Mouse (Mus musculus) liver, embryonic 12.5 days (tissue): ENCODE results near the gene Tyms. TPM values are rescaled to one million over a fixed set of nuclear protein-coding genes. Genes with fewer than 3 reads are reported as not detected.
A peak's percentile ranks its signal among the peaks of the same experiment; 100 is the strongest.
"Not testable (repeated sequence)": the region's sequence is repeated elsewhere in the genome, so short reads cannot be mapped to it uniquely, and the experiment has no call there.

Experiments used
- ATAC-seq: fragments of 200-750 bp; cut with Nextera tagmentation; 2 replicates; pipeline ENCODE4 v1.8.0; 2017; ENCODE audit warnings: moderate number of reproducible peaks, mild to moderate bottlenecking, moderate library complexity
- H3K27ac ChIP-seq: fragments of 300-500 bp; sonication (generic); 2 replicates; pipeline ENCODE4 v1.5.1; 2016; ENCODE audit warnings: mild to moderate bottlenecking
- H3K27me3 ChIP-seq: fragments of 300-500 bp; sonication (generic); replicated peaks from 2 replicates; pipeline ENCODE4 v1.6.1; 2016; ENCODE audit warnings: mild to moderate bottlenecking, moderate library complexity
- H3K36me3 ChIP-seq: fragments of 300-500 bp; sonication (generic); 2 replicates; pipeline ENCODE4 v1.6.1; 2016; ENCODE audit warnings: mild to moderate bottlenecking, moderate library complexity
- H3K4me1 ChIP-seq: fragments of 300-500 bp; sonication (generic); 2 replicates; pipeline ENCODE4 v1.6.1; 2016
- H3K4me2 ChIP-seq: fragments of 300-500 bp; sonication (generic); 2 replicates; pipeline ENCODE4 v1.6.1; 2016; ENCODE audit warnings: mild to moderate bottlenecking, moderate library complexity
- H3K4me3 ChIP-seq: fragments of 300-500 bp; sonication (generic); 2 replicates; pipeline ENCODE4 v1.5.1; 2016; ENCODE audit warnings: mild to moderate bottlenecking, moderate library complexity
- H3K9ac ChIP-seq: fragments of 300-500 bp; sonication (generic); 2 replicates; pipeline ENCODE4 v1.6.1; 2016; ENCODE audit warnings: mild to moderate bottlenecking, moderate library complexity
- H3K9me3 ChIP-seq: fragments of 300-500 bp; sonication (generic); replicated peaks from 2 replicates; pipeline ENCODE4 v1.6.1; 2016; ENCODE audit warnings: mild to moderate bottlenecking, moderate library complexity
- WGBS: fragments of 180-500 bp; shearing (Covaris S2); methylation state at CpG from one replicate; pipeline ENCODE4 v1.1.7; 2016; ENCODE audit not compliant: insufficient replicate concordance; 5-methylcytosine and 5-hydroxymethylcytosine counted together
- polyA plus RNA-seq: library from polyadenylated mRNA; unstranded; fragments of >200 nt; fragmentation: Nextera tagmentation; extraction: Ambion mirVana; gene quantifications from 2 replicates; pipeline ENCODE4 v1.2.1, GENCODE M21; 2016

Tyms gene
- polyA plus RNA-seq, 1 experiment from 2014 or later = 289 TPM

DNA sequence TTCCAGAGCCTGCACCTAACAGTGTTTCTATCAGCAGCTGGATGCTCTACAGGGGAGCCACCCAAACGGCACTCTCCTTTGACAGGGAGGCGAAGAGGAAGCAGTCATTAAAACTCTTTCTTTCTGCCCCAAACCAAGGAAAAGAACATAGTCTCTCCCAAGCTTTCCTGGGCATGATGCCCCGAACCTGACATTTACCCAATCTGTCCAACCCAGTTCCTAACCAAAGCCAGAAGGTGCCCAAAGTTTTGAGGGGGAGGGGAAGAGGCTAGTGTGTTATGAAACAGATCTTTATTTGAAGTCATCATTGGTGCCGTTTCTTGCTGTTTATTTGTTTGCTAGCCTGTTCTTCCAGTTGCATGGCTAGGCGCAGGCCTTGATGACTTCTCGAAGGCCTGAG is 22.3 kb upstream of the Tyms start:
- no peaks in the 10 kb centered on the region for H3K36me3 ChIP-seq
- 0 out of 2 replicates have a peak, but pooled peaks cover 6% of the 10 kb centered on the region for H3K9me3 ChIP-seq
- WGBS = 51% methylated on average over 6 of the region's 6 CpGs
- no peak overlapping the region for H3K9ac ChIP-seq
- ATAC-seq = no peak
- H3K27me3 ChIP-seq = no peaks in the 10 kb centered on the region
- no peak overlapping the region for H3K4me2 ChIP-seq
- H3K4me3 ChIP-seq = no peak overlapping the region
- H3K27ac ChIP-seq = no peak overlapping the region
- no peaks in the 10 kb centered on the region for H3K4me1 ChIP-seq

DNA sequence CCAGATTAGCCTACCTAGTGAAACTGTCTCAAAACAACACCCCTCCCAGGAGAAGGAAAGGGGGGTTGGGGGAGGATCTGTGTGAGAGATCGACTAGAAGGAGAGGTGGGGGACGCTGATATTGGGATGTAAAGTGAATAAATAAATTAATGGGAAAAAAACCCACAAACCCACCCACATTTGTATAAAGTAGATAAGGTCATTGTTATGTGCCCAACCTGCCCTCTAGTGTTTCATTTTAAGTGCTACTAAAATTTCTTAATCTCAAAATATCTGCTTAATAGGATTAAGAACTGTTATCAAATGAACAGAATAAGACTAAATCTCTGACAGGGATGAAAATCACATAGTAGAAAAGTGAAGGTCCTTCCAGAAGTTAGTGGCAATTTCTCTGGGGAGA is 21.0 kb upstream of the Tyms start:
- Histone ChIP-seq H3K36me3 (no peaks in the 10 kb centered on the region), H3K4me3 (no peak overlapping the region), H3K9ac (no peak overlapping the region), H3K4me2 (no peak overlapping the region), H3K27ac (no peak overlapping the region), H3K27me3 (no peaks in the 10 kb centered on the region), H3K4me1 (no peaks in the 10 kb centered on the region), H3K9me3 (no peaks in the 10 kb centered on the region)
- ATAC-seq = no peak
- WGBS = 46% methylated on average over 2 of the region's 2 CpGs

DNA sequence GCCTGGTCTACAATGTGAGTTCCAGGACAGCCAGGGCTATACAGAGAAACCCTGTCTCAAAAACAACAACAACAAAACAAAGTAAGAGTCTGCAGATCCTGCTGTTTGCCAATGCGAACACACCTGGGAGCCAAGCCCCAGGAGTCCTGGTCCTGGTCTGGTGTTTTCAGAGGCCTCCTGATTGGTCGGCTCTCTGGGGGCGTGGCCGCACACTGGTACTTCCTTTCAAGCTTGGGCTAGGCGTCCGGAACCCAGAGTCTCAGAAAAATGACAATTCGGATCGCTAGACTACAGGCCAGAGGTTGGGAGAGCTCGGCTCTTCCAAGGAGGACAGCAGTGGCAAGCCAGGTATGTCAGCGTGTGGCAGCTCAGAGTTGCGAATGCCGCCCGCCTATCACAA is 19.3 kb upstream of the Tyms start:
- Histone ChIP-seq H3K4me2 (peak overlapping the region; percentile 45), H3K4me1 (no peaks in the 10 kb centered on the region), H3K9me3 (no peaks in the 10 kb centered on the region), H3K27me3 (no peaks in the 10 kb centered on the region), H3K27ac (no peak overlapping the region), H3K9ac (no peak overlapping the region), H3K4me3 (peak overlapping the region; percentile 17; the same call in 1 of the 2 replicates), H3K36me3 (no peaks in the 10 kb centered on the region)
- WGBS = 44% methylated on average over 13 of the region's 13 CpGs
- ATAC-seq = no peak

DNA sequence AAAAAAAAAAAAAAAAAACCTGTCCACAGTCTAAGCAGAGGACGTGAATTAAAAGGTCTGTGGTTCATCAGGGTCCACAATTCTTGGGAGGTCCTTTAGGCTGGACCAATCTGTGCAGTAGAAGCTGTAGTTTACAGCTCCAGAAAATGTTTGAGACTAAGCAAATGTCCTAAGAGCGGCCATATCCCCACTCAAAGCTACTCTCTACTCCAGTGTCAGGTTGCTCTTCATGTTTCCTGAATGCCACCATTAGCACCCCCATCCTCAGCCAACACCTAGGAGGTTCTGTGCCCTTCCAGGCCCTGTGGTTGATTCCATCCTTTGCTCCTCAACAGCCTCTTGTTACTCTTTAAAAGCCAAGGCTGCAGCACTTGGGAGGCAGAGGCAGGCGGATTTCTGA is 1.0 kb downstream of the Tyms start:
- WGBS = 28% methylated on average over 3 of the region's 3 CpGs
- no peaks in the 10 kb centered on the region for H3K9me3 ChIP-seq
- peaks cover 21% of the 10 kb centered on the region for H3K4me1 ChIP-seq
- H3K27me3 ChIP-seq = no peaks in the 10 kb centered on the region
- H3K9ac ChIP-seq = peak overlapping the region; percentile 91
- peak; percentile 24; the same call in 1 of the 2 replicates for ATAC-seq
- peak overlapping the region; percentile 76 for H3K4me2 ChIP-seq
- peak overlapping the region; percentile 46; the same call in 1 of the 2 replicates for H3K27ac ChIP-seq
- H3K4me3 ChIP-seq = peak overlapping the region; percentile 89
- H3K36me3 ChIP-seq = peaks cover 47% of the 10 kb centered on the region

DNA sequence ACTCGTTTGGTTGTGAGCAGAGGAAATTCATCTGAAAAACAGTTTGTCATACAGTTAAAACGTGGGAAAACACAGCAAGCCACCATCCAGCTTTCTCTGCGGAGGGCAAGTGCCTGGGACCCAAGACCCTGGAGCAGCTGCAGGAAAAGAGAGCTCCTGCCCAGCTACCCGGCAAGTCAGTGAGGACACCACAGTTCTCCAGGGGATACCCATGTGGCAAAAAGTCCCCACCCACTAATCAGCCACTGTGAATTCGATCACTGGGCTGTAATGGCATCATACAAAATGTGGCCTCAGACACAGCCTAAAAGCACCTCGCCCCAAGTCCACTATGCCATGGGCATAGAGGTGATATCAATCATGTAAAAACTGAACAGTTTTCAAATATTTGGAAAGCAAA is 1.7 kb downstream of the Tyms start:
- ATAC-seq = no peak

DNA sequence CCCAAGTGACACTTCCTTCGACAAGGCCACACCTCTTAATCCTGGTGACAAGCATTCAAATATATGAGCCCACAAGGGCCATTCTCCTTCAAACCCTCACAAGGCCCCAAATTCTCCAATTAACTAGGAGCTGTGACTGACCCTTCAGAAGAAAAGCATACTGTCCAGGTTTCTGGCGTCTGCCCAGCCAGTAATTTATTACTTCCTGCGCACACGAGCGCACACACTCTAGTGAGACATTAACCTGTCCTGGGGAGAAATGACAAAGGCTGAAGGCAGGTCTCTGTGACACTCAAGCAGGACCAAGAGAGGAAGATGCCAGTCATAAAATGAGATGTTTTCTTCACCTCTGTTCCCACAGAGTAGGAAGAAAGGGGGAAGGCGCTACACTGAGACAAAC is 5.7 kb downstream of the Tyms start:
- H3K4me2 ChIP-seq = no peak overlapping the region
- H3K4me1 ChIP-seq = peaks cover 15% of the 10 kb centered on the region
- WGBS = 77% methylated on average over 6 of the region's 6 CpGs
- no peak overlapping the region for H3K27ac ChIP-seq
- no peak overlapping the region for H3K9ac ChIP-seq
- peaks cover 91% of the 10 kb centered on the region for H3K36me3 ChIP-seq
- no peaks in the 10 kb centered on the region for H3K9me3 ChIP-seq
- H3K27me3 ChIP-seq = no peaks in the 10 kb centered on the region
- ATAC-seq = no peak
- H3K4me3 ChIP-seq = no peak overlapping the region

More for the DNA sequence above, 1.7 kb downstream of the Tyms start:
- WGBS = 64% methylated on average over 6 of the region's 6 CpGs
- peak overlapping the region; percentile 76 for H3K4me2 ChIP-seq
- H3K27me3 ChIP-seq = no peaks in the 10 kb centered on the region
- H3K36me3 ChIP-seq = peaks cover 54% of the 10 kb centered on the region
- H3K4me3 ChIP-seq = peak overlapping the region; percentile 89
- peaks cover 21% of the 10 kb centered on the region for H3K4me1 ChIP-seq
- H3K27ac ChIP-seq = no peak overlapping the region
- H3K9me3 ChIP-seq = no peaks in the 10 kb centered on the region
- H3K9ac ChIP-seq = peak overlapping the region; percentile 91

DNA sequence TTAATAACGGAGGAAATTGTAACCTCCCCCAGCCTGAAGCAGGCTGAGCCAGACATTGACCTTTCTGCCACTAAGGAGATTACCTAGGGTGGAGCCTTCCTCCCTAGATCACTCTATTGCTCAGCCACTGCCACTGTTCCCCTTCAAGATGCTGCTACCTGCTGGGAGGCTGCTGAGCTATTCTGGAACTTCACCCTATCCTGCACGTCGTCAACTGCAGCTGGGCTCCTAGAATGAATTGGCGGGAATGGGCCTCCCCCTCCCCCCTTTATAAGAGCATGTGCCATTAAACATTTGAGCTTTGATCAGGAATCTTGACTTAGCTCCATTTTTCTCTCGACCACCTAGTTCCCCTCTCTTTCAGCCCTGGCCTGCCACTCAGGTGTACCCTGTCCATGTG is 13.8 kb downstream of the Tyms start:
- not testable (repeated sequence) for H3K9ac ChIP-seq, H3K4me2 ChIP-seq, ATAC-seq, H3K9me3 ChIP-seq, H3K27ac ChIP-seq, H3K4me3 ChIP-seq, H3K4me1 ChIP-seq, H3K27me3 ChIP-seq
- peaks cover 60% of the 10 kb centered on the region for H3K36me3 ChIP-seq
- WGBS = 74% methylated on average over 5 of the region's 5 CpGs

DNA sequence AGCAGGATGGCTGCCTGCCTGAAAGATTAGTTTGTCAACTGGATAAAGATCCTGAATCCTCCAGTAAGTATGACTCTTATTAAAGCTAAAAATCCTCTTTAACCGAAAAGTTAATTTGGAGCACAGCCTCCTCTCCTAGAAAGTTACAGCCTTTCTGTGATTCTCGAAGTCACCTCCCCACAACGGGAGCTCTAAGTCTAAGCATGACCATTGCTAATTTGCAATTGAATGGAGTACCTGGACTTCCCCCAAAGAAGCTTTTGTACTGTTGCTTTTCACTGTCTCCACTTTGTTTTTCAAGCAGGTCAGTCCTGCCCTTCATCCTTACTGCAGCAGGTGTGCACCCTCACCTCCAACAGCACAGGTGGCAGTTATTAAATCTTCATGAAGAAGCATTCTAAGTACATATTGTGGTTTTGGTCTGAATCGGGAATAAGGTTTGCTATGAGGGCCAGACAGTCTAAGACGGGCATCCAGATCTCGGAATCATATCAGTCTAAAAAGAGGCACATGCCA is 15.1 kb downstream of the Tyms start:
- Histone ChIP-seq H3K9me3 (no peaks in the 10 kb centered on the region), H3K36me3 (peaks cover 47% of the 10 kb centered on the region), H3K27ac (no peak overlapping the region), H3K9ac (no peak overlapping the region), H3K27me3 (no peaks in the 10 kb centered on the region), H3K4me1 (no peaks in the 10 kb centered on the region), H3K4me3 (no peak overlapping the region), H3K4me2 (no peak overlapping the region)
- no peak for ATAC-seq
- WGBS = 84% methylated on average over 6 of the region's 6 CpGs

DNA sequence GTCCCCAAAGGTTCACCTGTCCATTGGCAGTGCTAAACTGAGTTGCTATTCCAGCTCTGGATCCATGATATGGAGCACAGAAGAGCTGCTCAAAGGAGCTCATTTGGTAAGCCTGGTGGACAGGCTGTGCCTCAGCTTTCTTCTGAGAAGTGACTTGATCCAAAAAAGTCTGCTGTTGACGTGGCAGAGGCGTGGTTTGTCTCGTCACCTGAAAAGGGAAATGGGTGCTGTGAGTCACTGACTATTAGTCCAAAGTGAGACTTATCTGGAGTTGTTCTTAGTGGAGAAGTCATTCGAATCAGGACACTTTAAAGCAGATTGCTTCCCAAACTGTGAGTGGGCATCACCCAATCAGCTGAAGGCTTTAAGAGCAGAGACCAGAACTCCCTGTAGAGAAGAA is 33.6 kb downstream of the Tyms start:
- not testable (repeated sequence) for H3K36me3 ChIP-seq, H3K9me3 ChIP-seq, H3K9ac ChIP-seq, H3K27ac ChIP-seq, H3K4me3 ChIP-seq, ATAC-seq, H3K27me3 ChIP-seq, H3K4me1 ChIP-seq, H3K4me2 ChIP-seq
- WGBS = 30% methylated on average over 4 of the region's 4 CpGs

DNA sequence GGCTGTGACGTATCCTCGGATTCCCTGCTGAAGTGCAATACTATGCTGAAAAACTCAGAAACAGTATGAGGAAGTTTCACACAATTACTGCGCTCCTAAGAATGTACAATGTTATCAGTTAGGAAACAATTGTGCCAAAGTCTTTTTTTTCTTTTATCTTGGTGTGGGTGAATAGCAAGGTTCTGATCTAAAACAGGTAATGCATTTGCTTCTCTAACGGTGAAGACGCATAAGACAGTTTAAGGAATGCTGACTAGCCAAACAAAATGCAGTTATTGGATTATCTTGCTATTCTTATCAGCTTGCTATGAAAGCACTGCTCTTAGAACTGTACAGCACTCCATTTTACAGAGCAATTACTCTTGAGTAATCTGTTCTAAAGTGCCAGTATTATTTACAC is 34.1 kb downstream of the Tyms start:
- not testable (repeated sequence) for H3K4me2 ChIP-seq, H3K4me3 ChIP-seq, H3K9ac ChIP-seq, H3K27ac ChIP-seq, H3K27me3 ChIP-seq, ATAC-seq, H3K4me1 ChIP-seq, H3K9me3 ChIP-seq, H3K36me3 ChIP-seq
- WGBS = 52% methylated on average over 5 of the region's 5 CpGs

DNA sequence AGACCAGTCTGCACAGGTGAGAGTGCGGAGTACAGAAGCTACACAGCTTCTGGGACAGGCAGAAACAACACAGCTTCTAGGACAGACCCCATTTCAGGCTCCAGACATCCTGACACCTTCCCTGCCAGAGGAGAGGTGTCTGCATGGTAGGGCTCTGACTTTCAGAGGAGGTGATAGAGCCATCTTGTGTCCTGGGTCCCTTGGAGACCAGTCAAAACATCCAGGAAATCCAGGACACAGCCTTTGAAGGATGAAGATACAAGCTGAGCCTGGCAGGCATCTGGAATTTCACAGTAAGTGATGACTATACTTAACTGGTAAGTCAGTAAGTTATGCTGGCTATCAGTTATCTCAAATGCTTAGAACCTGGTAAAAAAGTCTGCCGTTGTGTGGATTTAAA is 36.3 kb downstream of the Tyms start:
- not testable (repeated sequence) for H3K9me3 ChIP-seq, H3K4me2 ChIP-seq, ATAC-seq, H3K4me3 ChIP-seq, H3K4me1 ChIP-seq, H3K36me3 ChIP-seq, H3K27ac ChIP-seq, H3K9ac ChIP-seq, H3K27me3 ChIP-seq
- WGBS = 73% methylated on average over 2 of the region's 2 CpGs

DNA sequence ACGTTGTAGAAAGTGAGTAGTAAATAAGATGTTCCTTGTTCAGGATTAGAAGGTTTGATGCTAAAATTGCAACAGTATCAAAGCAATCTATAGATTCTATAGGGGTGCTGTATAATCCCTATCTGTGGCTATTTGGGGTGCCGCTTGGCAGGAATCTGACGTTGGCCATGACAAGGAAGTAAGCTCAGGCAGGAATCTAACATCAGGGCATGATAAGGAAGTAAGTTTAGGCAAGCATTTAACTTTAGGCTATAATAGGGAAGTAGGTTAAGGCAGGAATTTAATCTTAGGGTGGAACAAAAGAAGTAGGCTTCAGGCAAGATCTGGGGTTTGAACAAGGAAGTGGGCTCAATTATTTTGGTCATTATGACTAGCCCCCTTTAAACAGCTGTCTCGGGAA is 37.6 kb downstream of the Tyms start:
- H3K4me2 ChIP-seq, H3K9ac ChIP-seq, H3K36me3 ChIP-seq, H3K4me1 ChIP-seq, ATAC-seq, H3K27ac ChIP-seq, H3K9me3 ChIP-seq, H3K4me3 ChIP-seq, H3K27me3 ChIP-seq: not testable (repeated sequence)
- 40% methylated on average over 4 of the region's 4 CpGs for WGBS

DNA sequence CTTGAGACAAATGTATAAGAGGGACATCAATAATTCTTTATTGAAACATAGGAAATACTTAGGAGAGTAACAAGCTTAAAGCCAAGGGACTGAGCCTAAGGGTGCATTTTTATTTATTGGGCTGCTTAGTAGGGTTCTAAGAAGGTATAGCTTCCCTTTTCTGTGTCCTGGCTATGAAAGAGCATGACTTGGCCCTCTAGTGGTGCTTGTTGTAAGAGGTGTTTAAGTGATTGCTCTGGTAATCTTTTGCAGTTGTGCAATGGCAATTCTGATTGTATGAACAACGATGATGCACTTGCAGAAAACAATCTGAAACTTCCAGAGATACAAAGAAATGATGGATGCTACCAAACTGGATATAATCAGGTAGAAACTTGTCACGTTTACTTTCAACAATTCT is 58.8 kb downstream of the Tyms start:
- H3K36me3 ChIP-seq = no peaks in the 10 kb centered on the region
- H3K4me2 ChIP-seq = no peak overlapping the region
- 28% methylated on average over 2 of the region's 2 CpGs for WGBS
- no peak overlapping the region for H3K27ac ChIP-seq
- no peak overlapping the region for H3K4me3 ChIP-seq
- H3K4me1 ChIP-seq = no peaks in the 10 kb centered on the region; the same call in 1 of the 2 replicates
- no peaks in the 10 kb centered on the region for H3K9me3 ChIP-seq
- ATAC-seq = no peak
- H3K9ac ChIP-seq = no peak overlapping the region
- no peaks in the 10 kb centered on the region for H3K27me3 ChIP-seq
